Mouse (Mus musculus) midbrain, postnatal 0 days (tissue): ENCODE data around the gene Dennd1a. TPM values are rescaled to one million over a fixed set of nuclear protein-coding genes. Genes with fewer than 3 reads are reported as not detected.
A peak's percentile ranks its signal among the peaks of the same experiment; 100 is the strongest.
"Not testable (repeated sequence)": the region's sequence is repeated elsewhere in the genome, so short reads cannot be mapped to it uniquely, and the experiment has no call there.

ENCODE experiments used
- ATAC-seq: fragments of 200-750 bp; cut with Nextera tagmentation; 2 replicates; pipeline ENCODE4 v1.8.0; 2017; ENCODE audit warnings: moderate number of reproducible peaks, mild to moderate bottlenecking, moderate TSS enrichment, moderate library complexity; ENCODE audit not compliant: low FRiP score
- DNase-seq: peaks from one replicate; pipeline ENCODE4 v3.0.0-alpha.2; 2015; ENCODE audit warnings: low spot score
- H3K27ac ChIP-seq: fragments of 300-500 bp; sonication (generic); 2 replicates; pipeline ENCODE4 v1.5.1; 2014; ENCODE audit warnings: low read depth, mild to moderate bottlenecking, low read length, mixed read lengths
- H3K27me3 ChIP-seq: fragments of 300-500 bp; sonication (generic); 2 replicates; pipeline ENCODE4 v1.6.1; 2014; ENCODE audit warnings: low read length, control low read depth, mixed read lengths; ENCODE audit not compliant: insufficient read depth
- H3K36me3 ChIP-seq: fragments of 300-500 bp; sonication (generic); 2 replicates; pipeline ENCODE4 v1.6.1; 2014; ENCODE audit warnings: low read length, control low read depth, mixed read lengths; ENCODE audit not compliant: insufficient read depth
- H3K4me1 ChIP-seq: fragments of 300-500 bp; sonication (generic); 2 replicates; pipeline ENCODE4 v1.6.1; 2014; ENCODE audit warnings: mild to moderate bottlenecking, control low read depth, antibody characterized with exemption, low read length, mixed read lengths; ENCODE audit not compliant: insufficient read depth
- H3K4me2 ChIP-seq: fragments of 300-500 bp; sonication (generic); 2 replicates; pipeline ENCODE4 v1.6.1; 2014; ENCODE audit warnings: low read depth, mild to moderate bottlenecking, low read length, mixed read lengths; ENCODE audit not compliant: poor library complexity, severe bottlenecking
- H3K4me3 ChIP-seq: fragments of 300-500 bp; sonication (generic); 2 replicates; pipeline ENCODE4 v1.5.1; 2014; ENCODE audit warnings: low read depth, mild to moderate bottlenecking, low read length, moderate library complexity
- H3K9ac ChIP-seq: fragments of 300-500 bp; sonication (generic); replicated peaks from 2 replicates; pipeline ENCODE4 v1.6.1; 2014; ENCODE audit warnings: mild to moderate bottlenecking, low read length, moderate library complexity, mixed read lengths; ENCODE audit not compliant: poor library complexity, severe bottlenecking
- H3K9me3 ChIP-seq: fragments of 300-500 bp; sonication (generic); 2 replicates; pipeline ENCODE4 v1.6.1; 2016; ENCODE audit warnings: low read length, control low read depth
- CTCF ChIP-seq: IDR thresholded peaks from 2 replicates; pipeline ENCODE4 v1.5.1; 2016; ENCODE audit warnings: antibody characterized with exemption, mild to moderate bottlenecking
- WGBS: fragments of 180-500 bp; shearing (Covaris S2); extraction: QIAGEN DNeasy Blood & Tissue Kit; methylation state at CpG from one replicate; pipeline ENCODE4 v1.1.7; 2014; 5-methylcytosine and 5-hydroxymethylcytosine counted together
- polyA plus RNA-seq: library from polyadenylated mRNA; unstranded; fragments of >200 nt; fragmentation: Nextera tagmentation; extraction: Ambion mirVana; gene quantifications from 2 replicates; pipeline ENCODE4 v1.2.1, GENCODE M21; 2015
- total RNA-seq: library from RNA; depleted of rRNA; stranded (reverse); fragments of >200 nt; gene quantifications from 2 replicates; pipeline ENCODE4 v1.2.3, GENCODE M21; 2014

Dennd1a gene
- total and polyA plus RNA-seq, 2 experiments from 2014 or later, result 15.9 to 51.1 TPM

DNA sequence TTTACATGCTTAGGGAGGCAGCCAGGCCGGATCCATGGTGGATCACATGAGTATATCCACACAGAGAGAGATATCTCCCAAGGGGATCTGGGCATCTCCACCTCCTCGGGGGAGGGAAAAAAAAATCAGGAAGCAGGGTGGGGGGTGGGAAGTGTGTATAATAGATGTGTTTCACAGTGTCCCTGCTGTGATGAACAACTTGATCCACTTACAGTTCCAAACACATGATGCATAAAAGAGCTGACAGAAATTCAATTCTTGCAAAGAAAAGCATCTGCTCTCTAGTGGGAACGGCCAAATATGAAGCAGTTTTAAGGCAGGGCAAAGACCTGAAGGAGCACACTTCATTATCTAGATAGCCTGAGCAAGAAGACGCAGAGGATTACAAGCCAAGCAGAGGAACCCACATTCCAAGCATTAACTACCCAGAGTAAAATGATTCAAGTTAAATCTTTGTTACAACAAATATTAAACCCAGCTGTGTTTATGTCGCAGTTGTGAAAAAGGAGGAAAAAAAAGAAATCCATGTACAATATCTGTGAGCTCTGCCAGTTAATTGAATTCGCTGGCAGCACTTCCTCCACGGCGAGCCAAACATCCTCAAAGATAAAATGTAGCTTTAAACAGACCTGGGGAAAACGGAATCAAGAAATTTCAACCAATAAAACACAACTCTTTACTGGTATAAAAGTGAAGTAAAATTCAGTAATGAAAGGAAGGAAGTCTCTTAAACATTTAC, 341.4 kb downstream of the Dennd1a start:
- 0 out of 2 replicates have a peak, but pooled peaks cover 3% of the 10 kb centered on the region for H3K36me3 ChIP-seq
- ATAC-seq (no peak), DNase-seq (peak; percentile 38)
- no peak overlapping the region for H3K9ac ChIP-seq
- no peaks in the 10 kb centered on the region for H3K9me3 ChIP-seq
- H3K4me3 ChIP-seq, result no peak overlapping the region
- WGBS, result 36% methylated on average over 9 of the region's 9 CpGs
- H3K27ac ChIP-seq, result no peak overlapping the region
- no peak overlapping the region for H3K4me2 ChIP-seq
- no peaks in the 10 kb centered on the region for H3K27me3 ChIP-seq
- no peak for TF ChIP-seq CTCF
- no peaks in the 10 kb centered on the region for H3K4me1 ChIP-seq

DNA sequence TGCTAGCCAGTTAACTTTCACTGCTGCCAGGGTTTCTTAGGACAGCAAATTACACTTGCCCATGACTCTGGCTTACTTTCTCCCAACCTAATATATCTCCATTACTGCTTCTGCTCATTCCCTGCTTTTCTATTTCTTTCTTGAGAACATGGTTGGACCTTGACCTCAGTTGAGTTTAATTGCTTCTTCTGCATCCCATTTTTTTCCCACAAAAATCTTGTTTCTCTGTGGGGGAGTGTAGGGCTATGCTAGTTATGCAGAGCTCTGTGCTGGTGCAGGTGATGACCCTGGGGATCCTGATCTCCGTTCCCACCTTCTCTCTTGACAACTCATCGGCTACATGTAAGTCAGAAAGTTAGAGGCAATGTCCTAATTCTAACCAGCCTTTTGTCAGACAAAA, 344.3 kb downstream of the Dennd1a start:
- Histone ChIP-seq H3K36me3 (0 out of 2 replicates have a peak, but pooled peaks cover 3% of the 10 kb centered on the region), H3K4me2 (no peak overlapping the region), H3K27me3 (no peaks in the 10 kb centered on the region), H3K9me3 (no peaks in the 10 kb centered on the region), H3K4me3 (no peak overlapping the region), H3K4me1 (no peaks in the 10 kb centered on the region), H3K27ac (no peak overlapping the region), H3K9ac (no peak overlapping the region)
- DNase-seq (no peak), ATAC-seq (no peak)
- TF ChIP-seq CTCF, result no peak
- WGBS, result 94% methylated on average over 2 of the region's 2 CpGs

- Histone ChIP-seq H3K27ac (no peak overlapping the region), H3K4me1 (no peaks in the 10 kb centered on the region), H3K4me2 (no peak overlapping the region), H3K36me3 (no peaks in the 10 kb centered on the region), H3K9ac (no peak overlapping the region), H3K27me3 (no peaks in the 10 kb centered on the region), H3K9me3 (no peaks in the 10 kb centered on the region), H3K4me3 (no peak overlapping the region)
- DNase-seq (no peak), ATAC-seq (no peak)
- no peak for TF ChIP-seq CTCF
Observed at GRCm38 (mm10) chr2:37941741-37942140, 345.4 kb downstream of the Dennd1a start.

DNA sequence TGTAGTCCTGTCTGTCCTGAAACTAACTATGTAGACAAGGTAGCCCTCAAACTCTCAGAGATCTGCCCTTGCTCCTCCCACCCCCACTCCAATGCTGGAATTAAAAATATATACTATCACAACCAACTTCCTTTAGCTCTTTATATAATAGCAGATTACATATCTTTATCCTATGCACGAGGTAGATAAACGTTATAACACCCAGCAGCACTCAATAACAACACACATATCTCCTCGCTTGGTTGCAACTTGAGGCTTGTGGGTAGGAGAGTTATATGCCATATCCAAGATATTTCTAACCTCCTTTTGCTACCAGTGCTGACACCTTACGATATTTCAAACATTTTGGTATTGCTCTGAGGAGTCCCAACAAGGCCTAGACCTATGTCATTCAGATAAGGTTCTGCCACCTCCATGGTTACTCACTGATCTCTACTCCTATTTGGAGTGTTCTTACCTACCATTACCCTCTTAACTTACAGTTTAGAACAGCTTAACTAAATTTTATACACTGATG, 346.3 kb downstream of the Dennd1a start:
- no peaks in the 10 kb centered on the region for H3K27me3 ChIP-seq
- no peaks in the 10 kb centered on the region for H3K4me1 ChIP-seq
- H3K36me3 ChIP-seq, result no peaks in the 10 kb centered on the region; the same call in 1 of the 2 replicates
- no peak for ATAC-seq
- H3K9ac ChIP-seq, result no peak overlapping the region
- no peaks in the 10 kb centered on the region for H3K9me3 ChIP-seq
- 94% methylated on average over 4 of the region's 4 CpGs for WGBS
- H3K27ac ChIP-seq, result no peak overlapping the region
- TF ChIP-seq CTCF, result no peak
- DNase-seq, result no peak
- no peak overlapping the region for H3K4me2 ChIP-seq
- no peak overlapping the region for H3K4me3 ChIP-seq

DNA sequence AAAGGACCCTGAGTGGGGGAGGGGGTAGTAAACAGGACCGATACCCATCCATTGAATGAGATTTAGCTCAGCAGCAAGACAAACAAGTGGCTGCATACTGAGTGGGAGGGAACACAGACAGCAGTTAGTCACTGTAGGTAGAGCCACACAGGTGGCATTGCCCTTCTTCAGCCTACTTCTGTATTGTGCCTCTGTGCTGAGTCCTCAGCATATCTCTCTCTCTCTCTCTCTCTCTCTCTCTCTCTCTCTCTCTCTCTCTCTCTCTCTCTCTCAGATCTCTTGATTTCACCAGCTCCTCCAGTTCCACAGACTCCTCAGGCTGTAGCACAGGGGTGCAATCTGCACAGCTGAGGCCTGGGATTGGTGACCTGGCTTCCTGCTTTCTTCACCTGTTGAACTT, 347.2 kb downstream of the Dennd1a start:
- no peaks in the 10 kb centered on the region for H3K27me3 ChIP-seq
- H3K27ac ChIP-seq, result no peak overlapping the region
- H3K4me3 ChIP-seq, result no peak overlapping the region
- no peak overlapping the region for H3K4me2 ChIP-seq
- WGBS, result 35% methylated on average over 1 of the region's 1 CpGs
- H3K9ac ChIP-seq, result no peak overlapping the region
- no peak for ATAC-seq
- no peak for DNase-seq
- peaks cover under 1% of the 10 kb centered on the region; the same call in 1 of the 2 replicates for H3K36me3 ChIP-seq
- H3K9me3 ChIP-seq, result no peaks in the 10 kb centered on the region
- no peaks in the 10 kb centered on the region for H3K4me1 ChIP-seq
- TF ChIP-seq CTCF, result no peak

- DNase-seq, result not testable (repeated sequence)
- WGBS, result 99% methylated on average over 3 of the region's 4 CpGs
Observed at GRCm38 (mm10) chr2:37936922-37937321, 350.3 kb downstream of the Dennd1a start.

More at GRCm38 (mm10) chr2:37936922-37937321, 350.3 kb downstream of the Dennd1a start:
- not testable (repeated sequence) for H3K4me1 ChIP-seq, H3K27ac ChIP-seq, H3K4me2 ChIP-seq, H3K4me3 ChIP-seq, H3K9me3 ChIP-seq, ATAC-seq, H3K36me3 ChIP-seq, H3K9ac ChIP-seq, H3K27me3 ChIP-seq
